Mouse (Mus musculus): ENCODE results near the gene Thoc2.
A peak's percentile ranks its signal among the peaks of the same experiment; 100 is the strongest.
"Not testable (repeated sequence)": the region's sequence is repeated elsewhere in the genome, so short reads cannot be mapped to it uniquely, and the experiment has no call there.

Thoc2 gene

GRCm38 (mm10) chrX:41920574-41920973 is at the start of gene Thoc2:
Thoc2 (minus strand) TSS chrX:41920674.
- no peak for DNase-seq (ENCODE audit: low spot score)

- no peak for DNase-seq (ENCODE audit: low spot score)
Observed at GRCm38 (mm10) chrX:41970096-41970495, 49.6 kb upstream of the Thoc2 start.

- no peak for DNase-seq (ENCODE audit: low spot score)
Observed at GRCm38 (mm10) chrX:41969341-41969740, 48.9 kb upstream of the Thoc2 start.

GRCm38 (mm10) chrX:41957161-41957560 is 36.7 kb upstream of the Thoc2 start:
- DNase-seq (ENCODE audit: low spot score): no peak

DNA sequence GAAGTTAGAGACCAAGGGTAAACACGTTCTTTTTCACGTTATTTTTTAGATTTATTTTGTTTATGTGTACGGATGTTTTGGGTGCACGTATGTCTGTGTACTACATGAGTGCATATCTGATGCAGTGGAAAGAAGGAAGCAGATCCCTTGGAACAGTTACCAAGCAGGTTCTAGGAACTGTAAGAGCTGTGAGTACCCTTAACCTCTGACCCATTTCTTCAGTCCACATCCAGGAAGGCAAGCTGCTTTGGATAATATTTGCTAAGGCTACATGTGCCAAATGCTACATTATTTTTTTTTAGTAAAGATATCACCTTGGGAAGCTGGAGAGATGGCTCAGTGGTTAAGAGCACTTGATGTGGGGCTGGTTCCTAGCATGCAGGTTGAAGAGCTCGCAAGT is 21.4 kb upstream of the Thoc2 start:
- no peak for DNase-seq (ENCODE audit: low spot score)

GRCm38 (mm10) chrX:41931821-41932220 is 11.3 kb upstream of the Thoc2 start:
- DNase-seq (ENCODE audit: low spot score): not testable (repeated sequence)

DNA sequence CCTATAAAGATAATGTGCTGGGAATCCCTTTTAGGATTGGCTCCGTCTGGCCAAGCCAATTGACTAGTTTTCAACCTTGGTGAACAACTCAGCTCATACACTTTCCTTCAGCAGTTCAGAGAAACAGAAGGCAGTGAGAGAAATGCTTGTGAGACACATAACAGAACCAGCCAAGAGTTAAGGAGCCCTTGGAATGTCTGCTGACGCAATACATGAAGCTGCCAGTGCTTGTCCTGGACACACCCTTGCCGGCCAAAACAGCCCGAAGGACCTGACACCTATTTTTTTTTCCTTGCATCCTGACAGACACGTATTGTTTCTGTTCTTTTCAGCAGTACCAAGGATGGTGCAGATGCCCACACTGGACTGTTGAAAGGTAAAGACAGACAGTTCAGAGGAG is 4.2 kb upstream of the Thoc2 start:
- DNase-seq (ENCODE audit: low spot score): no peak

DNA sequence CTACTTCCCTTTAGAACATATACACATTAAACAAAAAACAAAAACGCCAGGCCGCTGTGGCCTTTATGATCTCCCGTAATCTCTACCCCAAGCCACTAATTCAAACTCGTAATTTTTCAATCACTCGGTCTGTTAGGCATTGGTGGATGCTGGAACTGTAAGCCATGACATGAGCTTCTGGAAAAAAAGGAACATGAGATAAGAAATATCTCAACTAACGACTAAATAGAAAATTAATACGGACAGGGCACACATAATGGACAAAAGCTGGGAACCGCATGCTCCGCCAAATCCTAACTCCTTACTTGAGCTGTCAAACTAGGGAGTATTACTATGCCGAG is 8.4 kb downstream of the Thoc2 start:
- no peak for DNase-seq (ENCODE audit: low spot score)

- DNase-seq (ENCODE audit: low spot score): peak; percentile 81
Observed at GRCm38 (mm10) chrX:41911390-41912060, 8.9 kb downstream of the Thoc2 start.

- DNase-seq (ENCODE audit: low spot score): no peak
Observed at GRCm38 (mm10) chrX:41910981-41911380, 9.5 kb downstream of the Thoc2 start.

- no peak for DNase-seq (ENCODE audit: low spot score)
Observed at GRCm38 (mm10) chrX:41910471-41910870, 10.0 kb downstream of the Thoc2 start.

GRCm38 (mm10) chrX:41884759-41885505 is 35.5 kb downstream of the Thoc2 start:
- DNase-seq (ENCODE audit: low spot score): no peak

- DNase-seq (ENCODE audit: low spot score): no peak
Observed at GRCm38 (mm10) chrX:41876581-41876980, 43.9 kb downstream of the Thoc2 start.

GRCm38 (mm10) chrX:41837823-41838222 is 82.7 kb downstream of the Thoc2 start:
- no peak for DNase-seq (ENCODE audit: low spot score)

- DNase-seq (ENCODE audit: low spot score): no peak
Observed at GRCm38 (mm10) chrX:41805592-41805991, 114.9 kb downstream of the Thoc2 start.

- DNase-seq (ENCODE audit: low spot score): no peak
Observed at GRCm38 (mm10) chrX:41793303-41793702, 127.2 kb downstream of the Thoc2 start.

Measured in left cerebral cortex, adult 11 months (tissue).